Mouse (Mus musculus) liver (tissue): ENCODE data around the gene Fam240b.

Experiments used
- DNase-seq: peaks from one replicate; pipeline ENCODE4 v3.0.0-alpha.2; 2020; ENCODE audit warnings: mixed read lengths

Gene Fam240b

DNA sequence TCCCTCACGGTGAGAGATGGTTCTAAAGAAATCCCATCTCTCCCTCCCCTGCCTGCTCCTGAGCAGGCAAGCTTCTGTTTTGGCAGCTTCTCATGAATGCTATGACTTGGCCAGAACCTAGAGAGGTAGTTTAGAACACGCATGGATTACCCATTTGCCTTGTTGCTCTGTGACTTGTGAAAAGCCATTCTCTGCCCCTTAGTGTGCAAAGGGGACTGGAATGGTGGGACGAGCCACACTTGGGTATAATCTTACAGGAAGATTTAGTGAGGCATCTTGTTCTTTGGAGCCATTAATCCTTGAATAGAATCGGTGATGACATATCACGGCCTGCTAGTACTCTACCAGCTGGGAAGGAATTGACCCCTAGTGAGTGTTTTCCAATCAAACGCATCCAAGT is at the start of gene Fam240b:
Gene Fam240b, minus strand, starts transcription at position 101 of the 400 bp plus-strand sequence.
- DNase-seq: no peak

DNA sequence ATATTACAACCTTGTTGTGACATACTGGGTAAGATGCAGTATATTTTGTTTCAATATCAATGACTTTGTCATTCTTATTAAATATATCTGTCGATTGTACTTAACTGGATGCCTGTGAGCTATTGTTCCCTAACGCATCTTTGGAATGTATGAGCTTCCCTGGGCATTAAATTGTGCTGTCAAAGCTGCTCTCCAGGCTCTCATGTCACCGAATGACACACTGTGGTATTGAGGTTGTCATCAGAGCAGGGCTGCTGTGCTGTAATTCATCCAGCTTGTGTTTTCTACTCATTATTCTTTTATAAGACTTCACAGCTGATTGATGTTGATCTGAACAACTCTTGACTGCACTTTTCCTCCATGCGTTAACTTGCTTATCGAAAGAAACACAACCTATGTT is 32.5 kb upstream of the Fam240b start:
- no peak for DNase-seq

DNA sequence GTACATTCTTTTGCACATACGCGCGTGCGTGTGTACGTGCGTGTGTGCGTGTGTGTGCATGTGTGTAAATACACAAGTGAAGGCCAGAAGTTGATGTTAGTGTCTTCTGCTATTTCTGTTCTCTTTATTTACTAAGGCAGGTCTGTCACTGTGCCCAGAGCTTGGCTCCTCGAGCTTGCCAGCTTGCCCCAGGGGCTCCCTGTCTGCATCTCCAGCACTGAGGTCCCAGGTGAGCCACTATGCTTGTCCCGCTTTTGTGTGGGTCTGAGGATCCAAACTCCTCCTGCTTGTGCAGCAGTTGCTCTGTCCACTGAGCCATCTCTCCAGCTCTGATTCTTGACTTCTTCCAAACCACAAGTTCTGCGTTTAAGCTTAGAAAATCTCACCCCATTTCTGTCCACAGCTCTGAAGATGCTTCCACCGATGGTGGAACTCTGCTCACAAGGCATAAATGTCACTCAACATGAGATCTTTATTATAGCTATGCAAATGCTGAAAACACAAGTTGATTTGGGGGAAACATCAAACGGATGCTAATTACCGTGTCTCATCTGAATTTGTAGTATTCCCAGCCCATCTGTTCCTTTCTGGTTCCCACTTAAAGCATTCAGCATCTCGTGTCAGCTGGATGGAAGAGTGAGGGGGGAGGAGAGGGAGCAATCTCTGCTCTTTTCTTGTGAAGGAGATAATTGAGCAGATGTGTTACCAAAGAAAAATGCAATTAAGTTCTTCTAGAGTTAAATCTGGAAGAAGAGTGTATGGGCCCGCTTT is 29.1 kb upstream of the Fam240b start:
- DNase-seq: no peak

DNA sequence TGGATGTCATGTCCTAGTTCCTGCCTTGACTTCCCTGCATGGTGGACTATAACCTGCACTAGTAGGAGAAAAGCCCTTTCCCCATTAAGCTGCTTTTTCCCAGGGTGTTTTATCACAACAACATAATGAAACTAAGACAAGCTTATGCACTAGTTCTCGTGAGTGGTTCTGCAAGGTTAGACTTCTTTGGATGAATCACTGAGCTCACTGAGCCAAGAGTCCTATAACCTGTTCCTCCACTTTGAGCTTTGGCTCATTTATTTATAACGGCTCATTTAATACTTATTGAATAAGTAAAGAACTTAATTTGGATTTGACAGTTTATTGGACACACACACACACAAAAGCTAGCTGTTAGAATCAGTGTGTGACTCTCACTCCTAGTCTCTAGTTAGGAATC is 16.7 kb upstream of the Fam240b start:
- no peak for DNase-seq

DNA sequence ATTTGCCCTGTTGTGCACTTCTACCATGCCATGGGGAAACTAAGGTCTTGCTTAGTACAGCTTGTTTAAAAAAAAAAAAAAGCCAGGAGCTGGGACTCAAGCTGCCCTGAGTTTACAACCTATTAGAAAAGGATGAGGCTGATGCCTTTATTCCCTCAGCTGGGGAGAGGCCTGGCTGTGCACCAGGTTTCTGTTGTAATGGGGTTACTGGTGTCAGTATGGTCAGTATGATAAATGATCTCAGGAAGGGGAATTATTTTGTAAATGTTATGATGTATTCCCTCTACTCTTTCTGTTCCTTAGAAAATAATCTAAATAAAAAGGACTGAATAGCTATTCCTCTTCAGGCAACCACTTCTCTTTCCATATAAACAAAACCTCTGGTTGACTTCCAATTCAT is 14.0 kb upstream of the Fam240b start:
- no peak for DNase-seq

DNA sequence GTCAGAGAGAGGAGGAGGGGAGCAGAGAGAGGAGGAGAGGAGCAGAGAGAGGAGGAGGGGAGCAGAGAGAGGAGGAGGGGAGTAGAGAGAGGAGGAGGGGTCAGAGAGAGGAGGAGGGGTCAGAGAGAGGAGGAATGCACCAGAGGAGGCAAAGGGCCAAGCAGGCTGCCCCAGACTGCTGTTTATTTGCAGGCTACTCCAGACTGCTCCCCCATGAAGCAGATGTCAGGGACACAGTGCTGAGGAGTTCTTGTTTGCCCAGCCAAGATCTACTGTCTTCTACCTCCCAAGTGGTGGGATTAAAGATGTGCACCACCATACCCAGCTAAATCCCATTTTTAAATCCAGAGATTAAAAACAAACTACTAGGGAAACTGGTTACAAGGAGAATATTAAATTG is 9.8 kb upstream of the Fam240b start:
- DNase-seq: no peak

DNA sequence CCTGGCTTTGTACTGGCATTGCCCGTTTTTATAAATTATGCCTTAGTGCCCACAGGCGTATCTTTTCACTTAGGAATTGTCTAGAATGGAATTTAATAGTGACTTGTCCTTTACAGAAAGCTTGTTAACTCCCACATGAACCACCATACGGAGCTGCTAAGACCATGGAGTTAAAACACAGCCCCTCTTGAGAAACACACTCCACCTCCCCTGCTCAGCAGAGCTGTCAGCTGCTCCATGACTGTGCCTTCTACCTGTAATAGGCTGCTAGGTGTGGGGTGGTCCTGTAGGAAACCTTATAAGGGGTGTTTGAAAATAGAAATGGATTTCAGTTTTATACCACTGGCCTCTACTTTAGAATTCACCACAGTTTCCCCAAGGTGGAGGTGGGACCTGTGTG is 5.2 kb upstream of the Fam240b start:
- DNase-seq: no peak

DNA sequence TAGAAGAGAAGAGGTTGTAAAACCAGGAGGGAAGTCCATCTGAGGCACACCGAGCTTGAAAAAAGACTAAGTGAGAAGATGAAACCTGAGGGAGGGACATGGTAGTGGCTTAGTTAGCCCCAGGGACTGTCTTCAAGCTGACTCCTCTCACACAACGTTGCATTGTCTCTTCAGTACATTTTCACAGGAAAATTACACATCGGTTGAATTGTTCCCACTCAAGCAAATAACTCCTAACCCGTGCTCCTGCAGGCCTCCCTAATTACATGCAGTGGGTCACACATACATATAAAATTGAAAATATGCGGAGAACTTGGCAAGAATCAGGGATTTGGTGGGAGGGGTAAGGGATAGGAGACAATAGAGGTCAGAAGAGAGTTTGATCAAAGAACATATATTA is 4.0 kb downstream of the Fam240b start:
- DNase-seq: no peak

DNA sequence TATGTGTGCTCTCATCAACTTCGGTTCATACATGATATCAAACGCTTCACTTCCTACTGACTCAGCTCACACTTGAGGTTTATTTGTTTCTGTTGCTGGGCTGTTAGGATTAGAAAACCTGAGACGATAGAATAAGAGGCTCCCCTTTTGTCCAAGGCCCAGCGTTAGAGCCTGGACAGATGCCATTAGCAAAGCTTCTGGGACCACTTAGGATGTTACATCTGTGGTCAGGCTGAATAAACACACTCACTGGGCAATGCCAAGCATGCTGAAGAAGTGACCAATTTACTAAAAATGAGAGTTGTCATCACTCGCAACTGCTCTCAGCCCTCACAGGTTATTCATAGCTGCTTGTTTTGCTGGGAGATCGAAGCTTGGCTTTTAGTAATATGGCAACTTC is 7.7 kb downstream of the Fam240b start:
- DNase-seq: no peak

DNA sequence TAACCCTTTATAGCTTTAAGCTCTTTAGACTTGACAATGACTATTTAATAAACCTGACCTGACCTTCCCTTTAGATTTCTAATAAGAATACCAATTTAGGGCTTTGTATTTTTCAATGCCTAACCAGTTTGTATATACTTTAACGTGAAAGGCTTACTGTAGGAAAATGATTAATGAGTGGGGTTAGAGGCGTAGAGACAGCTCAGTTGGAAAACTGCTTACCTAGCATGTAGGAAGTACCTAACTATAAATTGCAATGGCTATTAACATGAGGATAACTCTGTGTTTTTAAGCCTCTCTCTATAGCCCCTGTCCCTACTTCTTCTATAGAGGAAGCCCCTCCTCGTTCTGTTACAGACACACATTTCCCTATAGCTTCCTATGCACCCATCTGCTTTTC is 17.6 kb downstream of the Fam240b start:
- no peak for DNase-seq

DNA sequence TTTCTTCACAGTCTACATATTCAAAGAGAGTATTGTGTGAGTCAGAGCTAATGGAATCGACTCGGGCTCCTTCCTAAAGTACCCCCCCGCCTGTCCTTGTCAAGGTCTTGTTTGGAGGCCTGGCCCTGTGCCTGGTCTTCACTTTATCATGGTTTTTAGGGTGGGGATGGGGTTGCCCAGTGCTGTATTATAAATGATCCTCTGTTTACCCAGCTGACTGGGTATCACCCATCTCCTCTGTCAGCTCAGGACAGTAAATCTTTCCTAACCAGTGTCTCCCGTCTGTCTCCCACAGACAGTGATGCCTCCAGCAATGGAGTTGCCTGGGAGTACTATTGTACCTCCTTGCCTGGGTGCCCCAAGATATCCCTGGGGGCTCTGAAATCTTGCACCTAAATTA is 19.6 kb downstream of the Fam240b start:
- no peak for DNase-seq

DNA sequence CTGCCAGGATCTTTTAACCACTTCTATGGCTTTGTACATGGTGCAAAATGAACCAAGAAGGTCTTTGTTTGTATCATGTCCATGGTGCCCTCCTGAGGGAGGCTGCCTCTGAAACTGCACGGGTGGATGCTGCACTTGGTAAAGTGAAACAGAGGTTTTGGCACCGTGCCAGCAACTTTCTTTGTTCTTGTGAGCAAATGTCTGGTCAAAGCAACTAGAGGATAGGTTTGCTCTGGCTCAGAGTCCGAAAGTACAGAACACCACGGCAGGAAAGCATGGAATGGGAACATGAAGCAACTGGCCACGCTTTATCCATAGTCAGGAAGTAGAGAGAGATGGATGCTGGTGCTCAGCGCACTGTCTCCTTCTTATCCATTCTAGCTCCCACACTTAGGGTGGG is 29.7 kb downstream of the Fam240b start:
- peak; percentile 20 for DNase-seq

DNA sequence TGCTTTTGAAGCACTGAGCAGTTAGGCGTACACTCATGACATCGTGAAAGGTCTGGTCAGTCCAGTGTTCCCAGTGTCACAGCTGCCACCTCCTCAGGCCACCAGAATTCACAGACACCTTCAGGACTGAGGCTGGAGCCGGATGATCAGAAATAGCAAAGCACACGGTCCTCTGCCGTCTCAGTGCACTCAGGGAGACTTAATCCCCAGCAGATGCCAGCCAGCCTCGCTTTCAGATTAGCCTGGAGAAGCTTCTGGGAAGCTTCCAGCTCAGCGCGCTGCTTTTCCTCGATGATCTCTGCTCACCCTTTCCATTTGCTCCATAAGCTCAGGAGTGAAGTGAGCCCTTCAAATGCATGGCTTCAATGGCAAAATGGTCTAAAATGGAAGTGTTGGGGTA is 32.4 kb downstream of the Fam240b start:
- DNase-seq: no peak

DNA sequence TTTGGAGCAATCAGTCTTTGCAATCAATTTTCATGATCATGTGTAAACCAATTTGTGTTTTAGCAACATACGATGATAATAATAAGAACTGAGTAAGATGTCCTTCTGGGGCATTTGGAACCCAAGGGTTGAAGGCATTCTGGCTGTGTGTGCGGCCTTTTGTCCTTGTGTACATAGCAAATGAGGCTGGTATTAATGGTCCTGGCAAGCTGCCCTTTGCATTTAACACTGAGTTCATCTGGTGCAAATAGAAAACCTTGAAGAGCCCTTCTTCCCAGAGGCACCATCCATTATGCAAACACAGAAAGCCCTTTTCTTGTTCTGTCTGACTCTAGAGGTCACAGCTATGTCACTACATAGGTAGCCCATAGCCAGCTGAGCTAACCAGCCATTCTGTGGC is 35.0 kb downstream of the Fam240b start:
- no peak for DNase-seq

DNA sequence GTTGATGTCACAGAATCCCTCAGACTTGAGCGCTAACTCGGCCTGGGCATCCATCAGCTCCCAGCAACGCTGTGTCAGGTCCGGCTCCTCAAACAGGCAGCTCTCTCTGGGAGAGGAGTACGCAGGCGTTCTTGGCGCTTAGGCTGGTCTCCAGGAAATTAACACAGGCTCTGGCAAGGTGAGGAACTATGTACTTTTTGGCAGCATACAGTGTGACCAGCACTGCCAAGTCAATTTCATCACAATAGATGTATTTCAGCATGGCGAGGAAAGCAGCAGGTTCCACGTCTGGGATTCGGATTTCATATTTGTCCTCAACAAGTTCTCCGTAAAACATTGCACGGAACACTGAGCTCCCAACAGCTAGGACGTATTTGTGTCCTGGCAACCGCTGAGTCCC is 39.4 kb downstream of the Fam240b start:
- no peak for DNase-seq

DNA sequence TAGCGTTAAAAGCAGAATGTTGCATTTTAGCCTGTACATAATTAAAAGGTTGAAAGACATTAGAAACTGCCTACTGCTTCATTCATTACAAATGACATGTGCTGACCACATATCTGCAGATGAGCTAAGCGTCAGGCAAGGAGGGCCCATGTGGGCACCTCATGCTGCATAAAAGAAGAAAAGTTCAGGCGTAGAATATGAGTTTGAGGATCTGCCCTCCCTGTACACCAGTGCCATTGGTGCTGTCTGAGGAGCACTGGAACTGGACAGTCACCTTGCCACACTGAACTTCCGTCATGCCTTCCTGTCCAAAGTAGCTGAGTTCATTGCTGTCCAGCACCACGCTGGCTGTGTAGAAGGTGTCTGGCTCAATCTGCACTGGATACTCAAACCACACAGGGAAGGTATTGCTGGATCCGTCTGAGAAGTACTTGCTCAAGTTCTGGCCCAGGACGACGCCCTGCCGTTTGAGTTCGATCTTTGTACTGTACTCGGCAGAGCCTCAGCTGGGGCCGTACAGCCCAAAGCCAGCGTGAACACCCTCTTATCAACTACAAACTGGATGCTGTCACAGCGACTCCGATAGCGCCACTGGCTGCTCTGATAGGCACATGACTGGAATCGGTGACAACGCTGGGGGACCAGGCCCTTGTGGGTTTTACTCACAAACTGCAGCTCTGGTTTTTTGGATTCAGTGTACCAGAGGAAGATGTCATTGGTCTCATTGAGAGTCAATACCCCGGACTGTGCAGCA is 40.2 kb downstream of the Fam240b start:
- DNase-seq: peak; percentile 77

DNA sequence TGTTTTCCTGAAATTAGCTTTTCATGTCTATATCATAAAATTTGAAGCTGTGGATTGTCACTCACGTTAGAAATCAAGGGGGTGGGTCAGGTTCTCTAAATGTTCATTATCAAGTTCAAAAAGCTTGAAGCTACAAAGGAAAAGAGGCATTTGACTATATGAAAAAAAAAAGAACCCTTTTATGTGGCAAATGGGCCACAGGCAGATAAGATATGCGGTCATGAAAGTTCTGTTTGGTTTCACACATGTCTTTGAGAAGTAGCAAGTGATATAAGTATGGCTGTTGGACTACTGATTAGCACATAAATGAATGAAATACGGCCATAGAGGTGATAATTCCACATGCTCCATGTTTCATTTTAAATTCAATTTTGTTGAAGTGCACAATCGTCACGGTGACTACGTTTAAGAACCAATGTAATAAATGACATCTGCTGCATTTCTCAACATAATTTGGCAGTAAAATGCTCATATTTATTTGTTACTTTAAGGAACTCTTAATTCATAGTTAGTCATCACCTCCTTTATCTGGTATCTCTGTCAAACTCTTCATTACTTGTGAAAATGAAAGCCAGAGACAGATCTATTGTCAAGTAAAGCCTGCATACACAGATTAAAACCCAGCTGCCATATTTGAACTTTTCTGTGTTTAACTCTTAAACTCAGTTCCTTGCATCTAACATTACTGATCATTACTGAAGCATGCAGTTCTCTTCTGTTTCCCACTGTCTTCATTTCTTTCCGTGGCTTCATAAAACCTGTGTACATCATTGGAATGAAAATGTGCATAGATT is 47.4 kb downstream of the Fam240b start:
- no peak for DNase-seq

DNA sequence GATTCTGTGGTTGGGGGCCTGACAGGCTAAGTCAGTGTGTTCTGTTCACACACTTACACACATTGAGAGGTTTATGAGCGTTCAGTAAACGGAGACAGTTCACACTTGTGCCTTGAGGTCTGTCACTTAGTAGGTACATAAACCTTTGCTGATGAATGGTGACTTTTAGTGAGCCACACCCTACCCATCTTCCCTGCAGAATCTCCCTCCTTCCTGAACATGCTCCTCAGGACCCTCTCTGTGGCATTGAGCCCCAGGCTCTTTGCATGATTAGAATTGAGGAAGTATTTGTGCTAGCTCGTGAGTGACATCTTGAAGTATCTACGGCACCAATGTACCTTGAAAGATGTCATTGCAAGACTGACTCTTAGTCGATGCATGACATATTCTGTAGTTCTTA is 48.9 kb downstream of the Fam240b start:
- no peak for DNase-seq

DNA sequence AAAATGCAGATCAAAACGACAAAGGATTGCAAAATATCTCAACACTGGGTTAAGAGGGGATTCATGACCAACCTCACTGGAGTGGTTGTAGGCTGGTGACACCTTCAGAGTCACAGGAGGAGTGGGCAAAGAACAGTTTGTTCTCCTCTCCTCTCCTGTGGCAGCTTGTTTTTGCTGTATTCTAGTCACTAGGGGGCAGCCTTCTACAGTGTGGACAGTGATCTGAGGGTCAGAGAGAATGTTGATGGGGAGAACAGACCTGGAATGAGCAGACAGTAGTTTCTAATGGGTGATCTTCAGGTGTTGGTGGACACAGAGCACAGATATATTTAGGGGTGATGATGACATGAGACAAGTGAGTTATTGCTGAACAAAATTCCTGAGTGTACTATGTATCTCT is 49.6 kb downstream of the Fam240b start:
- DNase-seq: peak; percentile 27

DNA sequence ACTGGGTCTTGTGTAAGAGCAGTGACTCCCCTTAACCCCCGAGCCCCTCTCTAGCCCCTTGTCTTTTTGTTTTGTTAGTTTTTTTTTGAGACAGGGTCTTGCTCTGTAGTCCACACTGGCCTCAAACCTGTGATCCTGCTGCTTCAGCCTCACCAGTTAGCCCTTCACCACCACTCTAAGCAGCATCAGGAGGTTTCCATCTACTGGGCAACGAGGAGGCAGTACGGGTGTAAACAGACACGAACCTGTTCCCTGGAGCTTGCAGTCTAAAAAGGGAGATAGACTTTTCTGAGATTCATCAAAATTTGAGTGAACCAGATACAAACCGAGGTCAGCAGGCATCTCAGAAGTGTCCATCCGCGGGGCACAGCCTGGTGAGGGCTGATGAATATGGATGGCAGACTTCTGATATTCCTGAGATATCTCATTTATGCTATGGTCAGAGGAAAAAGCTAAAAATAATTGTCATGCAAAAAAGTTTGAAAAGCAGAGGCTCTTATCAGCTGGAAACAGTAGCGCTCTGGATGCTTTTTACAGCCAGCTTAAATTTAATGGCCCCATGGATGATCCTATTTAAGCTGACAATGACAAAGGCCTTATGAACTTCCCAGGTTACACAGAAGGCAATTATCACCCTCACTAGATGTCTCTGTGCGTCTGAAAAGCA is 52.2 kb downstream of the Fam240b start:
- no peak for DNase-seq

DNA sequence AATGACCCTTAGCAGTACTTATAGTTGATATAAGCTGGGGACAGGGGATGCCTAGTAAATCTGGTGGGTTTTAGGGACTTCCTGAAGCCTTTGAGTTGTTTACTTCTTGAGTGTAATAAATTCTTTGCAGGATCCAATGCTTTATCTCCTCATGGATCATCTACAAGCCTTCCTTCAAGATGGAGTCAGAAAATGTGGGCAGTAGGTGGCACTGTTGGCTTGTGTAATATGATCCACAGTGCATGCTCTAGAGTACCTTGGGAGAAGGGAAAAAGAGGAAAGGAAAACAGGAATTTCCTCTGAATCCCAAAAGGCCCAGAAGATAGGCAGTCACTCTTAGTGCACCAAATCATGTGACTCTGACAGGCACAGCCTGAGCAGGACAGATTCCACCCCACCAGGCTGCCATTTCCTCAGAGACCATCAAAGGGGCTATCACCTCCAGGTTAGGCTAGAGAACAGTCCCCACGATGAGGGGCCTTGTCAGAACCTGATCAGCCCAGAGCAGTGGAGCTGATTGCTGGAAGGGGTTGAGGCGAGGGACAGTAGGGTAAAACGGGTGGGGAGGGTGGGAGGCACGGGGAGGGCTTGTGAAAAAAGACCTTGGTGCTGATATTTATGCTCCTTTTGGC is 54.2 kb downstream of the Fam240b start:
- peak; percentile 49 for DNase-seq

DNA sequence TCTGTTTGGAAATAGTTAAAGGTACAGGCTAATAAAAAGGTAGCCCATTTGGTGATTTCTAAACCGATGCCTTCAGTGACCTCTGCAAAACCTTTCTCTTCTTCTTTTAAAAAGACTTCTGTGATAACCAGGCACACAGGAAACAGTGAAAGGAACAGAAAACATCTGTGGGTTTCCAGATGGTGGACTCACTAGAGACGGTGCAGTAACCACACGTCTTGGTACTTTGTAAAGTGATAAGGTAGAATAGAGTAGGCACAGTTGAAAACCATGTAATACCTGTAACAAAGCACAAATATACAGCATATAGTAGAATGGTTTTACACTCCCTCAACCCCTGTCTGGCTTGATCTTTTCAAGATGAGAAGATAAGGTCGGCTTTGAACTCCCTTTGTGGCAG is 57.0 kb downstream of the Fam240b start:
- no peak for DNase-seq

DNA sequence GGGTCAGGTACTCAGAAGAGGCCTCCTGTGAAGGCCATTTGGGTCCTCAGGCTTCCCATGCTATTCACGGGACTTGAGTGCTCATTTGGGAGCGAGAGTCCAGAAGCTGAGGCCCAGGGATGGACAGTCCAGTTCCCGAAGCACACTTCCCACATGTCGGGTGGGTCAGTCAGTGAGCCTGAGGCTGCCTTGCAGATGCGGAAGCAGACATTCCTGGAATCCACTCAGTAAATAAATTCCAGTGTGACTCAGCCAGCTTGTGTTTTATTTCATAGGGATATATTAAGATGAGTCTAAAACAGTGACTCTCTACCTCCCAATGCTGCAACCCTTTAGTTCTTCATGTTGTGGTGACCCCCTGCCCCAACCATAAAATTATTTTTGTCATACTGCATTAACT is 58.1 kb downstream of the Fam240b start:
- DNase-seq: no peak
